In the genomic region with DNA sequence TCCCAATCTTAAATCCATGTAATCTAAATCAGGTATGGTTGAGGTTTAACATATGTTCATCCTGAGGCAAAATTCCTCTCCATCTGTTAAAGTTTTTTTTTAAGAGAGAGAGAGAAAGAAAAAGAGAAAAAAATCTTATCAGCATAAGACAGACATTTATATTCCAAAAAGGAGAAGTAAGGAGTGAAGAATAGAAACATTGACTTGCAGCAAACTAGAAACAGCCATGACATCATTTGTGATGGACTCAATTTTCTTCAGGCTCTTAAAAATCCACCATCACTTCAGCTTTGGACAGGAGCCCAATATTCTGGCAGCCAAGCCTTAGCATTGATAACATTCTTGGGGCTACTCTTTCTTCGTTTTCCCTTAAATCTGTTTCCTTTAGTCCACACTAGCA, we compare ENCODE assay signal across 31 mouse cellular contexts.
DNase-seq lines count a peak whose midpoint lies in the region; ATAC-seq lines count a peak whose summit lies in the region.
"Had no signal": no experiment of that assay in that cellular context is flagged by ENCODE, and none has a peak within 500 bp of the region (broad histone marks: within the 10 kb centered on the region; RNA-seq: fewer than 3 reads in every experiment).

No protein-coding gene starts in this region.

- no peak overlapping the region for H3K9ac ChIP-seq in embryonic facial prominence, embryonic 14.5 days (ENCODE audit: low read depth, low read length)
- no peak overlapping the region for H3K9ac ChIP-seq in kidney, embryonic 16.5 days (replicated peaks; ENCODE audit: low read length)
- H3K9ac ChIP-seq: embryonic facial prominence, embryonic 12.5 days; forebrain, embryonic 12.5 days; hindbrain, embryonic 13.5 days; intestine, embryonic 15.5 days had no signal

- H3K4me2 ChIP-seq in embryonic facial prominence, embryonic 14.5 days (ENCODE audit: low read depth, low read length) = no peak overlapping the region
- no peak overlapping the region for H3K4me2 ChIP-seq in kidney, embryonic 16.5 days (replicated peaks; ENCODE audit: low read depth, low read length)
- H3K4me2 ChIP-seq: embryonic facial prominence, embryonic 12.5 days; forebrain, embryonic 12.5 days; heart, embryonic 11.5 days; hindbrain, embryonic 13.5 days; intestine, embryonic 15.5 days had no signal

- H3K27ac ChIP-seq in embryonic facial prominence, embryonic 14.5 days (replicated peaks; ENCODE audit: low read depth, low read length) = no peak overlapping the region
- no peak overlapping the region for H3K27ac ChIP-seq in embryonic facial prominence, embryonic 10.5 days (replicated peaks)
- H3K27ac ChIP-seq in kidney, embryonic 16.5 days (ENCODE audit: low read length) = no peak overlapping the region
- H3K27ac ChIP-seq: embryonic facial prominence, embryonic 12.5 days; forebrain, embryonic 12.5 days; gastrocnemius, adult 2 months; hindbrain, embryonic 10.5 days; hindbrain, embryonic 13.5 days; intestine, embryonic 15.5 days had no signal

- H3K36me3 ChIP-seq in embryonic facial prominence, embryonic 14.5 days (ENCODE audit: control insufficient read depth, insufficient read depth, low read length) = no peaks in the 10 kb centered on the region
- no peaks in the 10 kb centered on the region for H3K36me3 ChIP-seq in embryonic facial prominence, embryonic 10.5 days (replicated peaks)
- no peaks in the 10 kb centered on the region for H3K36me3 ChIP-seq in kidney, embryonic 16.5 days (ENCODE audit: insufficient read depth, low read length)
- H3K36me3 ChIP-seq: embryonic facial prominence, embryonic 12.5 days; forebrain, embryonic 12.5 days; G1E; hindbrain, embryonic 10.5 days; hindbrain, embryonic 13.5 days; intestine, embryonic 15.5 days had no signal

- 46% methylated on average over 1 of the region's 1 CpGs for WGBS in embryonic facial prominence, embryonic 14.5 days
- 87% methylated on average over 1 of the region's 1 CpGs for WGBS in embryonic facial prominence, embryonic 10.5 days
- 84% methylated on average over 1 of the region's 1 CpGs for WGBS in kidney, embryonic 16.5 days

- DNase-seq in embryonic facial prominence, embryonic 14.5 days (ENCODE audit: low spot score) = peak; percentile 42
- no peak for DNase-seq in embryonic facial prominence, embryonic 10.5 days (ENCODE audit: low spot score)
- peak; percentile 14 for DNase-seq in 416B (ENCODE audit: low read depth)
- peak; percentile 14 for DNase-seq in brain, adult 2 months (ENCODE audit: low read depth, low spot score)
- DNase-seq in telencephalon, adult 2 months (ENCODE audit: low read depth, low spot score) = peak; percentile 23
- DNase-seq in right cerebral cortex, postnatal 25 days = no peak
- DNase-seq: adrenal gland, adult 8-10 months; adrenal gland, postnatal 25 days; B cell, adult 2 months; cerebellum, adult 11 months; cerebellum, adult 2 months; cerebellum, adult 9-11 months; cerebellum, postnatal 25 days; embryo, embryonic 11 days; gastrocnemius, adult 2 months; gastrocnemius, postnatal 14 days; heart, adult 11 months; heart, postnatal 36 days had no signal

- H3K27me3 ChIP-seq in embryonic facial prominence, embryonic 14.5 days (replicated peaks; ENCODE audit: control insufficient read depth, insufficient read depth, low read length) = no peaks in the 10 kb centered on the region
- H3K27me3 ChIP-seq in embryonic facial prominence, embryonic 10.5 days (replicated peaks; ENCODE audit: low read depth, poor library complexity, severe bottlenecking) = no peaks in the 10 kb centered on the region
- H3K27me3 ChIP-seq in kidney, embryonic 16.5 days (ENCODE audit: insufficient read depth, low read length) = no peaks in the 10 kb centered on the region
- H3K27me3 ChIP-seq: CH12.LX; embryonic facial prominence, embryonic 12.5 days; forebrain, embryonic 12.5 days; hindbrain, embryonic 13.5 days; intestine, embryonic 15.5 days had no signal

- no peaks in the 10 kb centered on the region for H3K9me3 ChIP-seq in embryonic facial prominence, embryonic 14.5 days (ENCODE audit: control insufficient read depth, low read length)
- H3K9me3 ChIP-seq in embryonic facial prominence, embryonic 10.5 days = no peaks in the 10 kb centered on the region
- no peaks in the 10 kb centered on the region for H3K9me3 ChIP-seq in kidney, embryonic 16.5 days (ENCODE audit: low read length)
- H3K9me3 ChIP-seq: embryonic facial prominence, embryonic 12.5 days; forebrain, embryonic 12.5 days; G1E; hindbrain, embryonic 10.5 days; hindbrain, embryonic 13.5 days; intestine, embryonic 15.5 days had no signal

- no peak for ATAC-seq in embryonic facial prominence, embryonic 14.5 days (ENCODE audit: low read depth)
- ATAC-seq in kidney, embryonic 16.5 days (ENCODE audit: low FRiP score, low TSS enrichment) = no peak
- ATAC-seq: activated CD4-positive, CD25-positive, alpha-beta regulatory T cell, adult 4 months; forebrain, embryonic 16.5 days; hindbrain, embryonic 16.5 days; intestine, embryonic 15.5 days had no signal

- no peaks in the 10 kb centered on the region for H3K4me1 ChIP-seq in embryonic facial prominence, embryonic 14.5 days (ENCODE audit: control insufficient read depth, insufficient read depth, low read length)
- no peaks in the 10 kb centered on the region for H3K4me1 ChIP-seq in embryonic facial prominence, embryonic 10.5 days
- no peaks in the 10 kb centered on the region for H3K4me1 ChIP-seq in kidney, embryonic 16.5 days (ENCODE audit: insufficient read depth, low read length)
- H3K4me1 ChIP-seq: embryonic facial prominence, embryonic 12.5 days; forebrain, embryonic 12.5 days; hindbrain, embryonic 10.5 days; hindbrain, embryonic 13.5 days; intestine, embryonic 15.5 days had no signal

- no peak overlapping the region for H3K4me3 ChIP-seq in embryonic facial prominence, embryonic 14.5 days (ENCODE audit: low read depth, low read length)
- no peak overlapping the region for H3K4me3 ChIP-seq in embryonic facial prominence, embryonic 10.5 days
- no peak overlapping the region for H3K4me3 ChIP-seq in kidney, embryonic 16.5 days (ENCODE audit: low read length)
- H3K4me3 ChIP-seq: embryonic facial prominence, embryonic 12.5 days; erythroblast, embryonic 14.5 days; forebrain, embryonic 12.5 days; gastrocnemius, adult 2 months; hindbrain, embryonic 10.5 days; hindbrain, embryonic 13.5 days; intestine, embryonic 15.5 days had no signal

Comparison
In these comparisons a context has a peak if more than half of its experiments do, and no peak if none do; other contexts are left out.
1. DNase-seq: peak in embryonic facial prominence, embryonic 14.5 days (single experiment), 416B (single experiment), brain, adult 2 months (single experiment) and telencephalon, adult 2 months (single experiment); none in embryonic facial prominence, embryonic 10.5 days (single experiment) and right cerebral cortex, postnatal 25 days (single experiment).